Mouse (Mus musculus): ENCODE measurements around the gene Arhgef40. TPM values are rescaled to one million over a fixed set of nuclear protein-coding genes. Genes with fewer than 3 reads are reported as not detected.
"Not testable (repeated sequence)": the region's sequence is repeated elsewhere in the genome, so short reads cannot be mapped to it uniquely, and the experiment has no call there.

Gene Arhgef40
- polyA plus RNA-seq, 1 experiment from 2014 or later = 104 TPM

- not testable (repeated sequence) for H3K27me3 ChIP-seq (replicated peaks); H3K4me3 ChIP-seq; ATAC-seq (ENCODE audit: insufficient number of reproducible peaks, low FRiP score); H3K36me3 ChIP-seq; H3K4me1 ChIP-seq (replicated peaks); H3K4me2 ChIP-seq; H3K27ac ChIP-seq (ENCODE audit: poor library complexity, severe bottlenecking); H3K9ac ChIP-seq; H3K9me3 ChIP-seq (replicated peaks)
- 48% methylated on average over 3 of the region's 3 CpGs for WGBS
Measured at GRCm38 (mm10) chr14:52042359-52042758, 57.8 kb downstream of the Arhgef40 start, which contains the start of gene Olfr221. Olfr221 (minus strand) TSS chr14:52042459.

GRCm38 (mm10) chr14:52043446-52043845 is 58.9 kb downstream of the Arhgef40 start:
- Histone ChIP-seq H3K4me1 (replicated peaks) (peaks cover 9% of the 10 kb centered on the region), H3K27ac (ENCODE audit: poor library complexity, severe bottlenecking) (no peak overlapping the region), H3K9ac (no peak overlapping the region), H3K4me3 (no peak overlapping the region), H3K4me2 (no peak overlapping the region), H3K9me3 (replicated peaks) (no peaks in the 10 kb centered on the region), H3K36me3 (no peaks in the 10 kb centered on the region), H3K27me3 (replicated peaks) (no peaks in the 10 kb centered on the region)
- no peak for ATAC-seq (ENCODE audit: insufficient number of reproducible peaks, low FRiP score)
- 59% methylated on average over 6 of the region's 6 CpGs for WGBS

- peak; percentile 55; the same call in 1 of the 2 replicates for ATAC-seq (ENCODE audit: insufficient number of reproducible peaks, low FRiP score)
- Histone ChIP-seq H3K9ac (no peak overlapping the region), H3K9me3 (replicated peaks) (no peaks in the 10 kb centered on the region), H3K27ac (ENCODE audit: poor library complexity, severe bottlenecking) (no peak overlapping the region), H3K4me3 (no peak overlapping the region), H3K4me2 (peak overlapping the region; percentile 15), H3K4me1 (replicated peaks) (peaks cover 9% of the 10 kb centered on the region), H3K27me3 (replicated peaks) (no peaks in the 10 kb centered on the region), H3K36me3 (no peaks in the 10 kb centered on the region)
- WGBS = 9% methylated on average over 8 of the region's 8 CpGs
Measured at GRCm38 (mm10) chr14:52044901-52045678, 60.6 kb downstream of the Arhgef40 start.

- ATAC-seq (ENCODE audit: insufficient number of reproducible peaks, low FRiP score) = no peak
- Histone ChIP-seq H3K4me1 (replicated peaks) (peaks cover 9% of the 10 kb centered on the region), H3K4me3 (no peak overlapping the region), H3K9ac (no peak overlapping the region), H3K4me2 (no peak overlapping the region), H3K27me3 (replicated peaks) (no peaks in the 10 kb centered on the region), H3K36me3 (no peaks in the 10 kb centered on the region), H3K9me3 (replicated peaks) (no peaks in the 10 kb centered on the region), H3K27ac (ENCODE audit: poor library complexity, severe bottlenecking) (no peak overlapping the region)
- 71% methylated on average over 9 of the region's 9 CpGs for WGBS
Measured at GRCm38 (mm10) chr14:52045966-52046565, 61.5 kb downstream of the Arhgef40 start.

GRCm38 (mm10) chr14:52052720-52053119 is 68.2 kb downstream of the Arhgef40 start:
- 87% methylated on average over 3 of the region's 3 CpGs for WGBS
- H3K27ac ChIP-seq (ENCODE audit: poor library complexity, severe bottlenecking); H3K27me3 ChIP-seq (replicated peaks); ATAC-seq (ENCODE audit: insufficient number of reproducible peaks, low FRiP score); H3K9me3 ChIP-seq (replicated peaks); H3K36me3 ChIP-seq; H3K4me1 ChIP-seq (replicated peaks); H3K9ac ChIP-seq; H3K4me3 ChIP-seq; H3K4me2 ChIP-seq: not testable (repeated sequence)

Other genes starting within 250 kb of the Arhgef40 start
- not detected in 2 replicates for gene Ang4, start 211.1 kb upstream of the Arhgef40 start, polyA plus RNA-seq (2016; fragmentation: Nextera tagmentation; extraction: Ambion mirVana)
- not detected in 2 replicates for gene AY358078, start 184.7 kb upstream of the Arhgef40 start, polyA plus RNA-seq (2016; fragmentation: Nextera tagmentation; extraction: Ambion mirVana)
- gene Ear6, start 131.0 kb upstream of the Arhgef40 start, polyA plus RNA-seq (2016; fragmentation: Nextera tagmentation; extraction: Ambion mirVana) = not detected in 2 replicates
- 39.7 and 40.4 TPM in 2 replicates for gene Mettl17, start 99.9 kb upstream of the Arhgef40 start, polyA plus RNA-seq (2016; fragmentation: Nextera tagmentation; extraction: Ambion mirVana)
- 0.20 and 0.44 TPM in 2 replicates for gene Slc39a2, start 91.8 kb upstream of the Arhgef40 start, polyA plus RNA-seq (2016; fragmentation: Nextera tagmentation; extraction: Ambion mirVana)
- 224 and 228 TPM in 2 replicates for gene Ndrg2, start 70.6 kb upstream of the Arhgef40 start, polyA plus RNA-seq (2016; fragmentation: Nextera tagmentation; extraction: Ambion mirVana)
- gene Tppp2, start 66.3 kb upstream of the Arhgef40 start, polyA plus RNA-seq (2016; fragmentation: Nextera tagmentation; extraction: Ambion mirVana) = not detected in 2 replicates
- not detected in 2 replicates for gene Rnase13, start 61.9 kb upstream of the Arhgef40 start, polyA plus RNA-seq (2016; fragmentation: Nextera tagmentation; extraction: Ambion mirVana)
- 0.50 and 0.80 TPM in 2 replicates for gene Tmem253, start 30.9 kb downstream of the Arhgef40 start, polyA plus RNA-seq (2016; fragmentation: Nextera tagmentation; extraction: Ambion mirVana)
- gene Zfp219, start 36.0 kb downstream of the Arhgef40 start, polyA plus RNA-seq (2016; fragmentation: Nextera tagmentation; extraction: Ambion mirVana) = 21.5 and 23.6 TPM in 2 replicates
- gene Olfr221, start 57.7 kb downstream of the Arhgef40 start, polyA plus RNA-seq (2016; fragmentation: Nextera tagmentation; extraction: Ambion mirVana) = not detected in 2 replicates
- gene Hnrnpc, start 119.3 kb downstream of the Arhgef40 start, polyA plus RNA-seq (2016; fragmentation: Nextera tagmentation; extraction: Ambion mirVana) = 425 and 438 TPM in 2 replicates
- 31.9 and 32.1 TPM in 2 replicates for gene Rpgrip1, start 126.0 kb downstream of the Arhgef40 start, polyA plus RNA-seq (2016; fragmentation: Nextera tagmentation; extraction: Ambion mirVana)
- 35.8 and 36.5 TPM in 2 replicates for gene Supt16, start 212.7 kb downstream of the Arhgef40 start, polyA plus RNA-seq (2016; fragmentation: Nextera tagmentation; extraction: Ambion mirVana)

Measured in heart, embryonic 12.5 days (tissue).